Mouse (Mus musculus): ENCODE measurements around the gene Ech1. TPM values are rescaled to one million over a fixed set of nuclear protein-coding genes. Genes with fewer than 3 reads are reported as not detected.

The Ech1 gene
- total and polyA plus RNA-seq, 3 experiments: 74.7 to 99.5 TPM; not detected in 1

- Histone ChIP-seq H3K4me1 (ENCODE audit: control insufficient read depth in 1 of 2, insufficient read depth in 2 of 2, low read length in 2 of 2) (peaks cover 18 to 58% of the 10 kb centered on the region in 2 experiments), H3K79me2 (ENCODE audit: control insufficient read depth, insufficient read depth, low read length, poor library complexity) (peaks cover 66% of the 10 kb centered on the region), H3K27me3 (ENCODE audit: control insufficient read depth in 1 of 2, insufficient read depth in 2 of 2, low read length in 2 of 2) (no peaks in the 10 kb centered on the region), H3K27ac (ENCODE audit: control insufficient read depth, low read depth, low read length) (peak overlapping the region; percentile 70), H3K4me3 (ENCODE audit: control insufficient read depth in 1 of 2, insufficient read depth in 1 of 2, low read depth in 2 of 2, low read length in 2 of 2) (peak overlapping the region in 1 of 2 experiments; percentile 42; a peak in 1 of 4 replicates), H3K9me3 (replicated peaks; ENCODE audit: insufficient read depth, low read length) (no peaks in the 10 kb centered on the region), H3K9ac (ENCODE audit: control insufficient read depth, low read depth, low read length, poor library complexity, severe bottlenecking) (peak overlapping the region; percentile 71), H3K36me3 (ENCODE audit: control insufficient read depth in 1 of 2, insufficient read depth in 2 of 2, low read length in 2 of 2) (peaks cover 36 to 60% of the 10 kb centered on the region in 2 experiments)
- TF ChIP-seq RCOR1 (IDR thresholded peaks at IDR 0.05; ENCODE audit: low read depth, low read length): peak; percentile 30; the same call in 1 of the 2 replicates
- TF ChIP-seq CTCF (IDR thresholded peaks at IDR 0.05 in 2 of 3, conservative IDR thresholded peaks at IDR 0.05 in 1 of 3; ENCODE audit: control insufficient read depth in 1 of 3, insufficient read depth in 1 of 3, low read depth in 2 of 3, low read length in 3 of 3, poor library complexity in 1 of 3, severe bottlenecking in 1 of 3): peak in 2 of 3 experiments; percentile 19 to 28; a peak in 2 of 6 replicates
- no peak for TF ChIP-seq BHLHE40 (IDR thresholded peaks at IDR 0.05; ENCODE audit: borderline replicate concordance, low read depth, low read length)
- TF ChIP-seq MEF2A (IDR thresholded peaks at IDR 0.05; ENCODE audit: extremely low read depth, insufficient replicate concordance, low read depth, low read length, poor library complexity, severe bottlenecking): no peak
- TF ChIP-seq SIN3A (IDR thresholded peaks at IDR 0.05; ENCODE audit: low read length): peak; percentile 52
- peak; percentile 39; the same call in 1 of the 2 replicates for TF ChIP-seq GATA1 (IDR thresholded peaks at IDR 0.05; ENCODE audit: low read depth, low read length)
- peak; percentile 51 for DNase-seq (ENCODE audit: low read depth, low spot score)
Observed at GRCm38 (mm10) chr7:28812949-28813348, 12.1 kb upstream of the Ech1 start.

DNA sequence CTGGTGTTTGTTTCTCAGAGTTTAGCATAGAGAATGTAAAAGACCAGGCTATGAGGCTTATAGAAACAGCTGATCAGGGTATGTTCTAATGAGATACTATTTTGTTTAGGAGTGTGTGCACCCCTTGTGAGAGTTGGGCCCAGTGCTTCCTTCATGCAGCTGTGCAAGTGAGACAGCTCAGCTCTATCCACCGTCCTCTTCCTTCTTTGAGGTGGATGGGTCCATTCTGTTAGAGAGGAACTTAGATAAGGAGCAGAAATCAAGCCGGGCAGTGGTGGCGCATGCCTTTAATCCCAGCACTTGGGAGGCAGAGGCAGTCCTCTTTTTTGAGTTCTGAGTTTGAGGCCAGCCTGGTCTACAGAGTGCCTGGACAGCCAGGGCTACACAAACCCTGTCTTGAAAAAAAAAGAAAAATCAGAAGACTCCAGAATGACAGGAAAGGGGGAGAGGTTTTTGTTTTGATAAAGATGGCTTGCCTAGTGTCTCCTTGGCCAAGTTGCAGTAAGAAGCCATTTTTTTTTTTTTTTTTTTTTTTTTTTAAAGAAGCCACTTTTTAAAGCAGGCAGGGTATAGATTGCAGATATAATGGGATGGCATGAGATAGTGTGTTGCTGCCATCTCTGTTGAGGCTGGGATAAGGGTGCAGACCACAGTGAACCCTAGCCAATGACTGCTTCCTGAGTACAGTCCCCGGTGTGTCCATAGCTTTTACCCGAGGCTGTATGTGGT lies 10.5 kb upstream of the Ech1 start:
- H3K9ac ChIP-seq (ENCODE audit: control insufficient read depth, low read depth, low read length, poor library complexity, severe bottlenecking): no peak overlapping the region
- no peaks in the 10 kb centered on the region for H3K27me3 ChIP-seq (ENCODE audit: control insufficient read depth in 1 of 2, insufficient read depth in 2 of 2, low read length in 2 of 2)
- H3K36me3 ChIP-seq (ENCODE audit: control insufficient read depth in 1 of 2, insufficient read depth in 2 of 2, low read length in 2 of 2): peaks cover 43 to 74% of the 10 kb centered on the region in 2 experiments
- no peaks in the 10 kb centered on the region for H3K9me3 ChIP-seq (replicated peaks; ENCODE audit: insufficient read depth, low read length)
- peaks cover 21 to 67% of the 10 kb centered on the region in 2 experiments for H3K4me1 ChIP-seq (ENCODE audit: control insufficient read depth in 1 of 2, insufficient read depth in 2 of 2, low read length in 2 of 2)
- H3K27ac ChIP-seq (ENCODE audit: control insufficient read depth, low read depth, low read length): peak overlapping the region; percentile 17; the same call in 1 of the 2 replicates
- DNase-seq (ENCODE audit: low read depth, low spot score): peak; percentile 71
- peaks cover 64% of the 10 kb centered on the region for H3K79me2 ChIP-seq (ENCODE audit: control insufficient read depth, insufficient read depth, low read length, poor library complexity)
- no peak overlapping the region for H3K4me3 ChIP-seq (ENCODE audit: control insufficient read depth in 1 of 2, insufficient read depth in 1 of 2, low read depth in 2 of 2, low read length in 2 of 2)
- no peak for TF ChIP-seq RCOR1 (IDR thresholded peaks at IDR 0.05; ENCODE audit: low read depth, low read length)
- no peak for TF ChIP-seq SIN3A (IDR thresholded peaks at IDR 0.05; ENCODE audit: low read length)
- no peak for TF ChIP-seq USF2 (IDR thresholded peaks at IDR 0.05; ENCODE audit: borderline replicate concordance in 1 of 2, insufficient read depth in 1 of 2, low read depth in 1 of 2, low read length in 2 of 2)
- TF ChIP-seq CTCF (IDR thresholded peaks at IDR 0.05 in 2 of 3, conservative IDR thresholded peaks at IDR 0.05 in 1 of 3; ENCODE audit: control insufficient read depth in 1 of 3, insufficient read depth in 1 of 3, low read depth in 2 of 3, low read length in 3 of 3, poor library complexity in 1 of 3, severe bottlenecking in 1 of 3): no peak
- peak in 1 of 2 experiments; percentile 36; a peak in 2 of 4 replicates for TF ChIP-seq POLR2A (IDR thresholded peaks at IDR 0.05; ENCODE audit: control insufficient read depth in 1 of 2, insufficient read depth in 1 of 2, low read depth in 1 of 2, low read length in 2 of 2, poor library complexity in 1 of 2)
- TF ChIP-seq E2F4 (IDR thresholded peaks at IDR 0.05; ENCODE audit: borderline replicate concordance, low read depth, low read length): no peak
- no peak for TF ChIP-seq NELFE (IDR thresholded peaks at IDR 0.05; ENCODE audit: low read depth, low read length)
- TF ChIP-seq MAX (IDR thresholded peaks at IDR 0.05; ENCODE audit: low read length): no peak
- peak; percentile 30; the same call in 1 of the 2 replicates for TF ChIP-seq TAL1 (IDR thresholded peaks at IDR 0.05; ENCODE audit: low read length)
- TF ChIP-seq NRF1 (IDR thresholded peaks at IDR 0.05; ENCODE audit: insufficient read depth, low read depth, low read length, poor library complexity, severe bottlenecking): no peak
- TF ChIP-seq CHD2 (IDR thresholded peaks at IDR 0.05; ENCODE audit: low read length): no peak
- TF ChIP-seq MYC (IDR thresholded peaks at IDR 0.05; ENCODE audit: low read depth, low read length): no peak
- TF ChIP-seq BHLHE40 (IDR thresholded peaks at IDR 0.05; ENCODE audit: borderline replicate concordance, low read depth, low read length): no peak
- no peak for TF ChIP-seq POLR2AphosphoS5 (IDR thresholded peaks at IDR 0.05; ENCODE audit: borderline replicate concordance, low read depth, low read length)
- TF ChIP-seq HCFC1 (IDR thresholded peaks at IDR 0.05; ENCODE audit: low read depth, low read length): no peak
- TF ChIP-seq MXI1 (IDR thresholded peaks at IDR 0.05; ENCODE audit: low read depth, low read length): peak; percentile 19; the same call in 1 of the 2 replicates
- no peak for TF ChIP-seq EP300 (IDR thresholded peaks at IDR 0.05; ENCODE audit: low read depth in 1 of 2, low read length in 2 of 2)
- no peak for TF ChIP-seq SMC3 (IDR thresholded peaks at IDR 0.05; ENCODE audit: low read depth, low read length)
- no peak for TF ChIP-seq TBP (IDR thresholded peaks at IDR 0.05; ENCODE audit: low read depth, low read length)
- no peak for TF ChIP-seq KAT2A (conservative IDR thresholded peaks at IDR 0.05; ENCODE audit: low read depth, low read length)
- no peak for TF ChIP-seq GABPA (IDR thresholded peaks at IDR 0.05; ENCODE audit: low read depth, low read length)
- 0 out of 2 replicates have a peak, but pooled peaks have one; percentile 15 for TF ChIP-seq POLR2AphosphoS2 (IDR thresholded peaks at IDR 0.05; ENCODE audit: low read length)
- TF ChIP-seq TCF12 (IDR thresholded peaks at IDR 0.05; ENCODE audit: low read depth, low read length): no peak
- TF ChIP-seq ETS1 (IDR thresholded peaks at IDR 0.05; ENCODE audit: low read depth, low read length): 0 out of 2 replicates have a peak, but pooled peaks have one; percentile 5
- no peak for TF ChIP-seq ZC3H11A (IDR thresholded peaks at IDR 0.05; ENCODE audit: low read depth, low read length)
- peak; percentile 74 for TF ChIP-seq ZNF384 (IDR thresholded peaks at IDR 0.05; ENCODE audit: low read depth, low read length)
